10 mouse cellular contexts compared by ENCODE assay signal in genomic region chr7:112390252-112390936, GRCm38 (mm10). TPM values are rescaled to one million over a fixed set of nuclear protein-coding genes. Genes with fewer than 3 reads are reported as not detected.
DNase-seq lines count a peak whose midpoint lies in the region; ATAC-seq and TF ChIP-seq lines count a peak whose summit lies in the region.
"Had no signal": no experiment of that assay in that cellular context is flagged by ENCODE, and none has a peak within 500 bp of the region (broad histone marks: within the 10 kb centered on the region; RNA-seq: fewer than 3 reads in every experiment).

No protein-coding gene starts in this region.

- no peak overlapping the region for H3K4me3 ChIP-seq in neural tube, embryonic 11.5 days (ENCODE audit: low read depth, low read length)
- H3K4me3 ChIP-seq in forebrain, postnatal 0 days (ENCODE audit: low read depth, low read length), result no peak overlapping the region
- H3K4me3 ChIP-seq in lung, embryonic 14.5 days (ENCODE audit: low read depth, low read length), result no peak overlapping the region
- no peak overlapping the region for H3K4me3 ChIP-seq in stomach, embryonic 15.5 days (replicated peaks)
- H3K4me3 ChIP-seq: left cerebral cortex, adult 2 months had no signal

- H3K4me1 ChIP-seq in neural tube, embryonic 11.5 days (ENCODE audit: control insufficient read depth, insufficient read depth, low read length), result peaks cover 20% of the 10 kb centered on the region
- H3K4me1 ChIP-seq in forebrain, postnatal 0 days (ENCODE audit: insufficient read depth), result peaks cover 21% of the 10 kb centered on the region; the same call in 1 of the 2 replicates
- H3K4me1 ChIP-seq in lung, embryonic 14.5 days (ENCODE audit: insufficient read depth), result peaks cover 18% of the 10 kb centered on the region
- peaks cover 28% of the 10 kb centered on the region for H3K4me1 ChIP-seq in stomach, embryonic 15.5 days

- H3K36me3 ChIP-seq in neural tube, embryonic 11.5 days (ENCODE audit: control insufficient read depth, insufficient read depth, low read length), result no peaks in the 10 kb centered on the region
- no peaks in the 10 kb centered on the region for H3K36me3 ChIP-seq in forebrain, postnatal 0 days (ENCODE audit: insufficient read depth)
- no peaks in the 10 kb centered on the region for H3K36me3 ChIP-seq in lung, embryonic 14.5 days (ENCODE audit: insufficient read depth)
- no peaks in the 10 kb centered on the region for H3K36me3 ChIP-seq in stomach, embryonic 15.5 days

- H3K27ac ChIP-seq in neural tube, embryonic 11.5 days (ENCODE audit: low read depth, low read length), result 0 out of 2 replicates have a peak overlapping the region, but pooled peaks have one; percentile 27
- H3K27ac ChIP-seq in forebrain, postnatal 0 days (ENCODE audit: low read depth, low read length), result no peak overlapping the region
- peak overlapping the region; percentile 15 for H3K27ac ChIP-seq in lung, embryonic 14.5 days (ENCODE audit: low read depth)
- peak overlapping the region; percentile 84 for H3K27ac ChIP-seq in stomach, embryonic 15.5 days
- H3K27ac ChIP-seq: left cerebral cortex, adult 2 months had no signal

- no peaks in the 10 kb centered on the region for H3K27me3 ChIP-seq in neural tube, embryonic 11.5 days (ENCODE audit: control insufficient read depth, insufficient read depth, low read length)
- no peaks in the 10 kb centered on the region for H3K27me3 ChIP-seq in forebrain, postnatal 0 days (ENCODE audit: insufficient read depth, low read length)
- H3K27me3 ChIP-seq in lung, embryonic 14.5 days (ENCODE audit: insufficient read depth, low read length), result no peaks in the 10 kb centered on the region
- H3K27me3 ChIP-seq in stomach, embryonic 15.5 days (replicated peaks), result no peaks in the 10 kb centered on the region

- 39% methylated on average over 11 of the region's 11 CpGs for WGBS in neural tube, embryonic 11.5 days
- 12% methylated on average over 11 of the region's 11 CpGs for WGBS in forebrain, postnatal 0 days
- 23% methylated on average over 11 of the region's 11 CpGs for WGBS in lung, embryonic 14.5 days
- WGBS in stomach, embryonic 15.5 days, result 18% methylated on average over 11 of the region's 11 CpGs

- TF ChIP-seq CTCF in forebrain, postnatal 0 days (IDR thresholded peaks at IDR 0.05; ENCODE audit: low read depth), result no peak
- TF ChIP-seq CTCF in lung, embryonic 14.5 days (IDR thresholded peaks at IDR 0.05; ENCODE audit: low read depth), result no peak

- no peak for ATAC-seq in neural tube, embryonic 11.5 days (ENCODE audit: insufficient read depth, low FRiP score, low TSS enrichment)
- no peak for ATAC-seq in forebrain, postnatal 0 days
- peak; percentile 53; the same call in 1 of the 2 replicates for ATAC-seq in lung, embryonic 14.5 days (ENCODE audit: insufficient read depth)
- peak; percentile 12; the same call in 1 of the 2 replicates for ATAC-seq in stomach, embryonic 15.5 days (ENCODE audit: insufficient read depth, low FRiP score, low read depth)

- no peak overlapping the region; the same call in 1 of the 2 replicates for H3K9ac ChIP-seq in neural tube, embryonic 11.5 days (ENCODE audit: low read length)
- no peak overlapping the region for H3K9ac ChIP-seq in forebrain, postnatal 0 days
- H3K9ac ChIP-seq in lung, embryonic 14.5 days, result no peak overlapping the region
- no peak overlapping the region for H3K9ac ChIP-seq in stomach, embryonic 15.5 days

- peak; percentile 46 for DNase-seq in neural tube, embryonic 11.5 days (ENCODE audit: low spot score)
- no peak for DNase-seq in neural tube, embryonic 10.5 days (ENCODE audit: extremely low spot score, low spot score)
- peak; percentile 32 for DNase-seq in forebrain, postnatal 0 days
- DNase-seq in lung, embryonic 14.5 days, result peak; percentile 52
- no peak for DNase-seq in cerebellum, postnatal 25 days
- no peak for DNase-seq in thymus, postnatal 14 days
- DNase-seq in c-Kit-positive CD71-positive TER-119-positive erythroid progenitor cells, embryonic 14.5 days (ENCODE audit: low spot score), result no peak

- H3K9me3 ChIP-seq in neural tube, embryonic 11.5 days (ENCODE audit: control insufficient read depth, low read length), result no peaks in the 10 kb centered on the region
- H3K9me3 ChIP-seq in forebrain, postnatal 0 days (ENCODE audit: low read length), result no peaks in the 10 kb centered on the region
- no peaks in the 10 kb centered on the region for H3K9me3 ChIP-seq in lung, embryonic 14.5 days (ENCODE audit: low read depth, low read length)
- H3K9me3 ChIP-seq in stomach, embryonic 15.5 days, result no peaks in the 10 kb centered on the region

- H3K4me2 ChIP-seq in neural tube, embryonic 11.5 days (ENCODE audit: low read depth), result no peak overlapping the region
- H3K4me2 ChIP-seq in forebrain, postnatal 0 days (ENCODE audit: low read depth), result no peak overlapping the region
- H3K4me2 ChIP-seq in lung, embryonic 14.5 days, result no peak overlapping the region
- H3K4me2 ChIP-seq in stomach, embryonic 15.5 days, result peak overlapping the region; percentile 24

RNA-seq across cellular contexts. Expression of gene Parva, which starts 36.9 kb away (rescaled TPM):
- polyA plus RNA-seq in neural tube, embryonic 11.5 days (2014; fragmentation: Nextera tagmentation; extraction: Ambion mirVana), result 50.4 and 57.3 TPM in 2 replicates
- 13.9 and 17.6 TPM in 2 replicates for total RNA-seq in forebrain, postnatal 0 days (2014; rRNA removed)
- polyA plus RNA-seq in forebrain, postnatal 0 days (2015; fragmentation: Nextera tagmentation; extraction: Ambion mirVana), result 12.0 and 19.1 TPM in 2 replicates
- 102 and 105 TPM in 2 replicates for polyA plus RNA-seq in lung, embryonic 14.5 days (2014; fragmentation: Nextera tagmentation; extraction: Ambion mirVana)
- 101 and 108 TPM in 2 replicates for polyA plus RNA-seq in stomach, embryonic 15.5 days (2015; fragmentation: Nextera tagmentation; extraction: Ambion mirVana)
- total RNA-seq: common myeloid progenitor, adult 5-6 weeks had no signal

Comparison
In these comparisons a context has a peak if more than half of its experiments do, and no peak if none do; other contexts are left out.
1. DNase-seq: peak in neural tube, embryonic 11.5 days (single experiment), forebrain, postnatal 0 days (single experiment) and lung, embryonic 14.5 days (single experiment); none in neural tube, embryonic 10.5 days (single experiment), cerebellum, postnatal 25 days (0 of 2), thymus, postnatal 14 days (single experiment) and c-Kit-positive CD71-positive TER-119-positive erythroid progenitor cells, embryonic 14.5 days (single experiment).
2. ATAC-seq: peak in lung, embryonic 14.5 days (single experiment) and stomach, embryonic 15.5 days (single experiment); none in neural tube, embryonic 11.5 days (single experiment) and forebrain, postnatal 0 days (single experiment).